Mouse (Mus musculus): ENCODE measurements around the gene Gucy2g.

DNA sequence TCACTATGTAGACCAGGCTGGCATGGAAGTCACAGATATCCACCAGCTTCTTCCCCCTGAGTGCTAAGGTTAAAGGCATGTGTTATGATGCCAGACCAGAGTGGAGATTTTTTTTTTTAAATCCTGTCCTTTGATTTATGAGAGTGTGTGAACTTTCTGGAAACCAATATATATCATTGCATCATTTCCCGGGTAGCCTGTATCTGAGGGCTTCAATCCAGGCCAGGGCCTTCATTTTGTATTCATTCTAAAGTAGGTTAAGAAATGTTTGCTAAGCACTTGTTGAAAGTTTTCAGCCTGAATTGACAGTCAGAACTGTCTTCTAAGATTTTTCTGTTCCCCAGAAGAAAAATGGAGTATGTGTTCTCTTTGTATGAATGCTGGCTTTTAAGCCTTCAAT lies 69.5 kb downstream of the Gucy2g start:
- TF ChIP-seq POLR2A (IDR thresholded peaks at IDR 0.05; ENCODE audit: low read depth, low read length), result no peak
- TF ChIP-seq CTCF (conservative IDR thresholded peaks at IDR 0.05 in 1 of 2, IDR thresholded peaks at IDR 0.05 in 1 of 2; ENCODE audit: low read depth in 2 of 2, low read length in 2 of 2), result no peak
- no peak for TF ChIP-seq CHD1 (IDR thresholded peaks at IDR 0.05; ENCODE audit: low read depth, low read length)
- TF ChIP-seq MAX (IDR thresholded peaks at IDR 0.05; ENCODE audit: low read length), result no peak
- TF ChIP-seq TCF12 (IDR thresholded peaks at IDR 0.05; ENCODE audit: low read depth, low read length), result no peak
- TF ChIP-seq ZNF384 (IDR thresholded peaks at IDR 0.05; ENCODE audit: low read depth, low read length), result no peak
- no peak for TF ChIP-seq GABPA (IDR thresholded peaks at IDR 0.05; ENCODE audit: insufficient replicate concordance, low read depth, low read length)

Measured in CH12.LX (cell line).